Mouse (Mus musculus) megakaryocyte-erythroid progenitor cell, adult 5-6 weeks (primary cell): ENCODE measurements around the gene Gnai2. TPM values are rescaled to one million over a fixed set of nuclear protein-coding genes. Genes with fewer than 3 reads are reported as not detected.
"Not testable (repeated sequence)": the region's sequence is repeated elsewhere in the genome, so short reads cannot be mapped to it uniquely, and the experiment has no call there.

ENCODE experiments used
- ATAC-seq: replicated peaks from 2 replicates; pipeline ENCODE4 v1.8.0; 2016; ENCODE audit warnings: mild to moderate bottlenecking, inconsistent platforms; ENCODE audit not compliant: severe bottlenecking, poor library complexity, low FRiP score, low TSS enrichment
- total RNA-seq, 2 experiments: library from RNA; stranded (forward) in 1 of 2; stranded (reverse) in 1 of 2; fragments of 200-1000, 215-1000 nt in 1 of 2; fragments of >200 nt in 1 of 2; fragmentation: Nextera tagmentation in 1 of 2; gene quantifications; 2 replicates each; pipeline ENCODE4 v1.2.3; 2014 to 2017

Gnai2 gene
- total RNA-seq, 2 experiments from 2014 or later: 225 to 228 TPM

DNA sequence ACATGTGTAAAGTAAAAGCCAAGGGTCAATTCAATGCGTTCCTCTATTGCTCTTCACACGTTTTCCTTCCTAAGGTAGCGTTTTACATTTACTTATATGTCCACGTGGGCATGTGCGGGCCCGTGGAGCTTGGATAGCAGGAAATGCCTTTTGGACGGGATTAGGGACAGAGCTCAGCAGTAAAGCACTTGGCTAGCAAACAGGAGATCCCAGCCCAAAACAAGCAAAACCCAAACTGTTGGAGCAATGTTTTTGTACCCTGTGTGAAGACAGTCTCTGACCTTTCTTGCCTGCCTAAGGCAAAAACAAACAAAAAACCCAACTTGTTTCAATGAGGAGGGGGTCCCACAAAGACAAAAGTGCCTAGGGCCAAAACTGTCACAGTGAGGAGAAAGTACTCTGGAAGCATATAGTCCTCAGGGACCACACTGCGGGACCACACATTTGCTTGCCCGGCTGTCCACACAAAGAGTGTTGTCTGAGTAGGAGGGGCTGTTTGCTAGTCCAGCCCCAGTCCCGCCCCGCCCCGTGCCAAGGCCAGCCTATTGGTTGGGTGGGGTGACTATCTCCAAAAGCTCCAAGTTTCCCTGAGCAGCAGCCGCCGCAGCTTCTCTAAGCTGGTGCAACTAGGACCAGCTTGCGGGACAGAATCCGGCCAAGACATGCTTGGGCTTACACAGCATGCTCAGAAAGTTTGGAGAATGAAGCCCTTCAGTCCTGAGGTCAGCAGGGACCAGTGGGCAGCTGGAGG lies 58.6 kb downstream of the Gnai2 start, which contains the start of gene Hyal1:
Gene Hyal1 (plus strand): TSS at position 571 of the 751 bp plus-strand sequence.
- peak; percentile 77 for ATAC-seq

DNA sequence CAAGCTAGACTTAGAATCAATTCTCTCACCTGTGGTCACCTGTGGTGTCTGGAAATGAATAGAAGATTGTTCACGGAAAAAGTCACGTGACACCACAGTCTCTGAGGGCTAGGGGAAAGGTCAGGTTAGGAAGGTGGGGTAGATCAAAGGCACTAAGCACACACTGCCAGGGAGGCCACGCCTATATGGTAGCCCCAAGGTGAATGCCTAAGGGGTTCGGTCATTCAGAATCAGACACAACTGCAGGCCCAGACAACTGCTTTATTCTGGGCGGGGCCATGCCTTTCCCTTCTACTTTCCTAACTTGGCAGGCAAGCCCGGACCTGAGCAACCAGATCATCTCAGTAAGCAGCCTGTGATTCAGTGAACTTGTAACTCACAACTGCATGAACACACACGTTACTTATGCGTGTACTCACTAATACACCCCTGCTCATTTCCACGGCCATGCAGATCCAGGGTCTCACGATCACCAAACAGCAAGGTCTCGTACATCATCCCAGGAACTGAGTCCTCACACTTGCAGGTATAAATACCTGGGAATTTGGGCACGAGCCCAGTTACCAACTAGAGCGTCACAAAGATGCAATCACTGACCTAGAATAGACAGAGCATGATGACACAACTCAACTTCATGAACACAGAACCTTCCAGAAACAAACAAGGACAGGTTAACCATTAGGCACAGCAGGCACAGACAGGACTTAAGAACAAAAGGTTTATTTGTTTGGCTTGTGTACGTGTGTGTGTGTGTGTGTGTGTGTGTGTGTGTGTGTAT lies 59.4 kb downstream of the Gnai2 start:
- no peak for ATAC-seq

DNA sequence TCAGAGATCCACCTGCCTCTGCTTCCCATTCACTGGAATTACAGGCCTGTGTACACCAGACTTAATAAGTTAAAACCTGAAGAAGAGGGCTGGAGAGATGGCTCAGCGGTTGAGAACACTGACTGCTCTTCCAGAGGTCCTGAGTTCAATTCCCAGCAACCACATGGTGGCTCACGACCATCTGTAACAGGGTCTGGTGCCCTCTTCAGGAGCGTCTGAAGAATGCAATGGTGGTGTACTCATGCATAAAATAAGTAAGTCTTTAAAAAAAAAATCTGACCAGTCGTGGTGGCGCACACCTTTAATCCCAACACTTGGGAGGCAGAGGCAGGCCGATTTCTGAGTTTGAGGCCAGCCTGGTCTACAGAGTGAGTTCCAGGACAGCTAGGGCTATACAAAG lies 61.4 kb downstream of the Gnai2 start:
- ATAC-seq: not testable (repeated sequence)

DNA sequence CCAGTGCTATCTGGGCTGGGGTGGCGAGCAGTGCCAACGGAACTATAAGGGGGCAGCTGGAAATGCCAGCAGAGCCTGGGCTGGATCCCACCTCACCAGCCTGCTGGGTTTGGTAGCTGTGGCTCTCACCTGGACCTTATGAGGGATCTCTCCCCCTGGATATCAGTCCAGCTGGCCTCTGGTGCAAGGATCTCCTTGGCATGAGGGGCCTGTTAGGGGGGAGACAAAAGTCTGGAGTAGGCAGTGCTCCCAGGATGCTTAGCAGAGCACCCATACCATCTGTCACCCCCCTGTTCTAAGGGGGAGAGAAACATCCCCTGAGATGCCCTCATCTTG lies 62.9 kb downstream of the Gnai2 start:
- ATAC-seq: no peak

DNA sequence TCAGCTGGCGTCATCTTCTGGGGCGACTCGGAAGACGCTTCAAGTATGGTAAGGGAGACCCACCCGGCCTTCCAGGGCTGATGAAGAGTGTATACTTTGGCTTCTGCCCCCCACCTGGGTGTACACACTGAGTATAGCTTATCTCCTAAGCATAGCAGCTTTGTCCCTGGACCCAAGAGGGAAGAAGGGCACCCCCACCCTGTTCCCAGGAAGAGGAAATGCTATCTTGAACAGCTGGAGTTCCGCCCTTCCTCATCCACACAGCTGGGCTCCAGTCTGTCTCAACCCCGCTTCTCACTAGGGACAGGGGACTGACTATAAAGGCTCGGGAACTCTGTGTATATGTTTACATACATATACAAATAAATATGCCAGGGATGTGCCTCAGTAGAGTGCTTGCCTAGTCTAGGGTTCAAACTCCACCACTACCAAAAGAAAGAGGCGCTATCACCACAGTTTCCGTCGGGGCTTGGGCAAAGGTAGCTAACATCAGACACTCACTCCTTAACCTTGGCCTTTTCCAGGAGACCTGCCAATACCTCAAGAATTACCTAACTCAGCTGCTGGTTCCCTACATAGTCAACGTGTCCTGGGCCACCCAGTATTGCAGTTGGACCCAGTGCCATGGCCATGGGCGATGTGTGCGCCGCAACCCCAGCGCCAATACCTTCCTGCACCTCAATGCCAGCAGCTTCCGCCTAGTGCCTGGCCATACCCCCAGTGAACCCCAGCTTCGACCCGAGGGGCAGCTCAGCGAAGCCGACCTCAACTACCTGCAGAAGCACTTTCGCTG lies 63.4 kb downstream of the Gnai2 start:
- ATAC-seq: no peak

DNA sequence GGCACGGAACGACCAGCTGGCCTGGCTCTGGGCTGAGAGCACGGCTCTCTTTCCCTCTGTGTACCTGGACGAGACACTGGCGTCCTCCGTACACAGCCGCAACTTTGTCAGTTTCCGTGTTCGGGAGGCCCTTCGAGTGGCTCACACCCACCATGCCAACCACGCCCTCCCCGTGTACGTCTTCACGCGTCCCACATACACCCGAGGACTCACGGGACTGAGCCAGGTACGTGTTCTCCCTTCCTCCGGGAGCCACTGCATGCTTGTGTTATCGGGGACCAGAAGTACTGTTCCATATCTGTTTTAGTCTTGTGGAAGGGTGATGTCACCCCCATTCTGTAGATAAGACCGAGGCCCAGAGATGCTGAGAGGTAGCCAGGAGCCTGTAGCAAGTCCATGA lies 64.3 kb downstream of the Gnai2 start:
- ATAC-seq: peak; percentile 61

DNA sequence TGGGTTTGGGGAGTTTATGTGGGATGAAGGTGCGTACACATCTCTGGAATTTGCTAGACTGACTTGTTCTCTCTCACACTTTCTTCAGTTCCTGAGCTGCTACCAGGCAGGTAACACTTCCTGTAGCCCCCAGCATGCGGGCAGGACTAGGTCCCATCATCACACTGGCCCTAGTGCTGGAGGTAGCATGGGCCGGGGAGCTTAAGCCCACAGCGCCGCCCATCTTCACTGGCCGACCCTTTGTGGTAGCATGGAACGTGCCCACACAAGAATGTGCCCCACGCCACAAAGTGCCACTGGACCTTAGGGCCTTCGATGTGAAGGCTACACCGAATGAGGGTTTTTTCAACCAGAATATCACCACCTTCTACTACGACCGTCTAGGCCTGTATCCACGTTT lies 65.2 kb downstream of the Gnai2 start:
- ATAC-seq: no peak

DNA sequence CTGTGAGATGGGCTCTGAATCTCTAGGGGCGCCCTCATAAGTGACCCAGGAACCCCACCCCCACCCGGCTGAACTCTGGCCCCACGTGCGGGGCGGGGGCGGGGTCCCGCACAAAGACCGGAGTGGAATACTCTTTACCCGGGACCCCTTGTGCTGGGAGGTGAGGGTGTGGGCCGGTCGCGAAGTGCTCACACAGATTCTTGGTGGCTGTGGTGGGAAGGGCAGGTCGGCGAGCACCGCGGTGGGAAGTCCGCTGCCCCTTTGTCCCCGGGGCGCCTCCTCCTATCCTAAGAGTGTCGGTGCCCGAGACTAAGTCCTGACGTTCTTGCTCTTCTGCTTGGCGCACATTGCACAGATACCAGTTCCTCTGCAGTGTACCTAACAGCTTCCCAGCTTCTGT lies 65.9 kb downstream of the Gnai2 start:
- 0 out of 2 replicates have a peak, but pooled peaks have one; percentile 7 for ATAC-seq

DNA sequence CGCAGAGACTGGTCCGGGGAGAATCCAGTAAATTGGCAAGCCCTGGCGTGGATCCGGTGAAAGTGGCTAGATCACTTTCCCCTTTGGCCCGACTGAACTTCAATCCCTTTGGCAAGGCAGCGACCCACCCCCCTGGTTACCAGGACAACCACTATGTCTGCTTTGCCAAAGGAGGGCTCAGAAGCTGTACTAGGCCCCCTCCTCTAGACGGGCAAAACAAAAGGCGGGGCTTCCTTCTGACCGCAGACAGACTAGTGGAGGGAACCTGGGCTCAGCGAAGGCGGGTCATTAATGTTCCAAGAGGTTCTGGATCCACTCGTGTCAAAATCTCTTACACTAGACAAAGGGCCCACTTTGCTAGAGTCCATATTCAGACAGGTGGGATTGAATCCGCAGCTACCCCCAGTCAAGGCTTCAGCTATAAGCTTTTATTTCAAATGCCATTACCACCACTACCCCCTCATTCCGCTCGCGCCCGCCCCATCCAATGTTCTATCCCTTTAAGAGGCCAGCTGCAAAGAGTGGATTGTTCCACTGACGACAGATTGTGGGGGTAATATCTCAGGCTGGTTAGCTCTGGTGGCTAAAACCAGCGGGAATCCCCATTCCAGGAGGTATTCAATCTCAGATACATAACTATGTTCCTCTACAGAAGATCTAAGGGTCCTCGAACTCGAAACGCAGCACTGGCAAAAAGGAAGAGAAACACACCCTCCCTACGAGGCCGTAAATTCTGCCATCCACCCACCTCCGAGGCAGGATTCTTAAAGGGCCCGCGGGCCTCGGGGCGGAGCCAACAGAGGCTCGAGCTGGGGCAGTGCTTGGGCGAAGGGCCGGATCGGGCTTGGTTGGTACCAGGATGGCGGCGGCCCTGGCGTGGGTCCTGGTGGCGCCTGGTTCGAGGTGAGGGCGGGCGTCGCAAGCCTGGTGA lies 66.6 kb downstream of the Gnai2 start:
- ATAC-seq: peak; percentile 55

DNA sequence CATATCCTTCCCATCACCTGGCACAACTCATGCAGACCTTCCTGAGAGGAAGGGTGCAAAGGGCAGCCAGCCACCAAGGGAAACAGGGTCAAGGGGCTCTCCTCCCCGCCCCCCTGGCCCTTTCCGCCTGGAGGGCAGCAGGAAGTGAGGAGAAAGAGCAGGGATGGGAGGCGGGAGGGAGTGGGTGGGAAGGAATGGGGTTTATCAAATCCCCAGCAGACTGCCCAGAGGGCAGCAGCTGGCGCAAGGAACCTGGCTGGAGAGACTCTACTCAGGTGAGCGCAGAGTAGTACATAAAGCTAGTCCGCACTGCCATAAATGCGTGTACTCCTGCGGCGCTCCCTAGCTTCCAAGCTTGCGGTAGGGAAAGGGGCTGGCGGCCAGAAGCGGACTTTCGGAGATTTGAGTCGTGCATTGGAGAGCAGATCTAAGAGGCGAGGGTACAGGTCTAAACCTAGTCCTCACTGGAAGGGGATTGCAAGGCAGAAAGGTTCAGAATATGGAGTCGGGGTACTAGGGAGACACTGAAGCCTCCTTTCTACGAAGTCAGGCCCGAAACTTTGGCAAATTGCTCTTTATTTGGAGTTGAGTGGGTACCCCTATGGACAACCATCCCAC lies 67.4 kb downstream of the Gnai2 start, which contains the start of gene Hyal2:
Gene Hyal2 (plus strand): TSS at position 244 of the 618 bp plus-strand sequence.
- no peak for ATAC-seq

DNA sequence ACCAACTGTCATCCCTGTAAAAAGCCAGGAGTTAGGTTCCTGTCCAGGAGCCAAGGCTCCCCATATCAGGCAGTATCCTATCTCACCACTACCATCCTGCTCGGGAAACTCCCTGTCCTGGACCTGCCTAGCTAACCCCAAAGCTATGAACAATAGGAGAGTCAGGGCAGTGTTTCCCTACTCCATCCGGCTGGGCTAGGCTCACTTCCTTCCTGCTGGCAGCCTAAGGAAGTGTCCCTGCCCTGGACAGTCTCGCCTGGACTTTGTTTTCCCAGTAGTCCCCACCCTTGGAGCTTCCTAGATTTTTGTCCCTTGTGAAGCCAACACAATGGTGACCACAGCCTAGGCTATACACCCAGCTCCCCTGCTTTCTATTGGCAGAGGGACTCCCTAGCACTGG lies 68.3 kb downstream of the Gnai2 start:
- no peak for ATAC-seq

DNA sequence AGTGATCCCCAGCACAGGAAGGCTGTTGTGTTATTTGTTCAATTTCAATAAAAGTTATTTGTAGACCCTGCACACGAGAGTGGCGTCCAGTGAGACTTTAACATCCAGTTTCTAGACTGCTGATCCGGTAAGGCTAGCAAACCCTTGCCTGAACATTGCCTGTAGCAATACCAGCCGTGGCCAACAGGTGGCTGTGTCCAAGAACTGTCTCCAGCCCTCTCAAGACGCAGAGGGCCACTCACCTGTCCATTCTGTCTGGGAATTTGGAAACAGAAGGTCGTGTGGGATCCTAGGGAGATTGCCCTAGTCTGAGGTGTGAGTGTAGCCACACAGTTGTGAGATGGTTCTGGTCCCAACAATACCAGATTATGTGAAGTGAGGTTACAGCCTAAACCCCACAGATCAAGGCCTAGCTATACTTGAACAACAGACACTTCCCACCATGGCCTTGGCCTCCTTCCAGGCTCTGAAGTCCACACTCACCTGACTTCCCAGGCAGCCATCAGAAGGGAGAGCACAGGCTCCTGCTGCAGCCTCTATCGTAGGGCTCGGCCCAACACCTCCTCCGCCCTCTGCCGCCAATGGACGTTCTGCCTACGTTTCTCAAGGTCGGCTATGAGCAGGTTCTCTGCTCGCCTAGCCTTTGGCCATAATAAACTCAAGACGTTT lies 69.0 kb downstream of the Gnai2 start:
- no peak for ATAC-seq

DNA sequence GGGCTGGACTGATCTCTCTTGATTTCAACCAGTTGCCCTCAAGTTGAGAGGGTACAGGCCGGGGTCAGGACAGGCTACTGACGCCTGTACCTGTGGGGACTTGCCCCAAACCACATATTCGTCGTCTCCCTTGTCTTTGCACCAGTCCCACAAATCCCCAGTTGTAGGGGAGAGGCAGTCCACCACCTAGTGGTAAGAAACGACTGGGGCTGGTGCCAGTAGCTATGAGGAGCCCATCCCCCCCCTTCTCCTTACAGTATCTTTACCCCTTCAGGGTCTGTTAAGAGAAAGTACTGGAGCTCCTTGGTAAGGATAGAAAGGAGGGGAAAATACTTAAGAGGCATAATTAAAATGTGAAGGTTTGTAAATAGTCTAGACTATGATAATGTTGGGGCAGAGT lies 69.6 kb downstream of the Gnai2 start:
- ATAC-seq: not testable (repeated sequence)

Other genes with a start within 250 kb of the Gnai2 start
- gene Cacna2d2, start 235.8 kb downstream of the Gnai2 start, total RNA-seq (2014; fragmentation: Nextera tagmentation): 0.10 TPM in 1 of 2 replicates, not detected in the other
- not detected in 2 replicates for gene Cacna2d2, start 235.8 kb downstream of the Gnai2 start, total RNA-seq (2017)
- 15.0 and 18.4 TPM in 2 replicates for gene Tmem115, start 101.4 kb downstream of the Gnai2 start, total RNA-seq (2014; fragmentation: Nextera tagmentation)
- 13.3 and 15.7 TPM in 2 replicates for gene Tmem115, start 101.4 kb downstream of the Gnai2 start, total RNA-seq (2017)
- 5.3 and 16.6 TPM in 2 replicates for gene Cyb561d2, start 93.2 kb downstream of the Gnai2 start, total RNA-seq (2014; fragmentation: Nextera tagmentation)
- 14.5 and 15.0 TPM in 2 replicates for gene Cyb561d2, start 93.2 kb downstream of the Gnai2 start, total RNA-seq (2017)
- gene Nprl2, start 93.1 kb downstream of the Gnai2 start, total RNA-seq (2014; fragmentation: Nextera tagmentation): 14.8 and 19.1 TPM in 2 replicates
- 7.5 and 8.7 TPM in 2 replicates for gene Nprl2, start 93.1 kb downstream of the Gnai2 start, total RNA-seq (2017)
- gene Zmynd10, start 88.1 kb downstream of the Gnai2 start, total RNA-seq (2014; fragmentation: Nextera tagmentation): not detected in 2 replicates
- not detected in 2 replicates for gene Zmynd10, start 88.1 kb downstream of the Gnai2 start, total RNA-seq (2017)
- 24.6 and 29.3 TPM in 2 replicates for gene Rassf1, start 83.8 kb downstream of the Gnai2 start, total RNA-seq (2014; fragmentation: Nextera tagmentation)
- gene Rassf1, start 83.8 kb downstream of the Gnai2 start, total RNA-seq (2017): 32.8 and 40.3 TPM in 2 replicates
- 27.2 and 33.6 TPM in 2 replicates for gene Tusc2, start 72.1 kb downstream of the Gnai2 start, total RNA-seq (2014; fragmentation: Nextera tagmentation)
- gene Tusc2, start 72.1 kb downstream of the Gnai2 start, total RNA-seq (2017): 15.6 and 26.1 TPM in 2 replicates
- 7.6 and 23.6 TPM in 2 replicates for gene Hyal2, start 67.4 kb downstream of the Gnai2 start, total RNA-seq (2014; fragmentation: Nextera tagmentation)
- 5.4 and 8.3 TPM in 2 replicates for gene Hyal2, start 67.4 kb downstream of the Gnai2 start, total RNA-seq (2017)
- gene Hyal1, start 58.4 kb downstream of the Gnai2 start, total RNA-seq (2014; fragmentation: Nextera tagmentation): 1.1 and 5.9 TPM in 2 replicates
- 1.1 and 4.3 TPM in 2 replicates for gene Hyal1, start 58.4 kb downstream of the Gnai2 start, total RNA-seq (2017)
- 46.2 and 49.0 TPM in 2 replicates for gene Naa80, start 56.5 kb downstream of the Gnai2 start, total RNA-seq (2014; fragmentation: Nextera tagmentation)
- gene Naa80, start 56.5 kb downstream of the Gnai2 start, total RNA-seq (2017): 15.8 and 25.8 TPM in 2 replicates
- 5.1 and 9.4 TPM in 2 replicates for gene Hyal3, start 54.5 kb downstream of the Gnai2 start, total RNA-seq (2014; fragmentation: Nextera tagmentation)
- 0.61 and 3.3 TPM in 2 replicates for gene Hyal3, start 54.5 kb downstream of the Gnai2 start, total RNA-seq (2017)
- gene Ifrd2, start 47.7 kb downstream of the Gnai2 start, total RNA-seq (2014; fragmentation: Nextera tagmentation): 226 and 251 TPM in 2 replicates
- 103 and 192 TPM in 2 replicates for gene Ifrd2, start 47.7 kb downstream of the Gnai2 start, total RNA-seq (2017)
- 0.50 TPM in 1 of 2 replicates, not detected in the other for gene Sema3b, start 26.1 kb downstream of the Gnai2 start, total RNA-seq (2014; fragmentation: Nextera tagmentation)
- gene Sema3b, start 26.1 kb downstream of the Gnai2 start, total RNA-seq (2017): not detected in 2 replicates
- not detected in 2 replicates for gene Slc38a3, start 34.2 kb upstream of the Gnai2 start, total RNA-seq (2014; fragmentation: Nextera tagmentation)
- gene Slc38a3, start 34.2 kb upstream of the Gnai2 start, total RNA-seq (2017): not detected in 2 replicates
- not detected in 2 replicates for gene Gnat1, start 44.3 kb upstream of the Gnai2 start, total RNA-seq (2014; fragmentation: Nextera tagmentation)
- 5.3 TPM in 1 of 2 replicates, not detected in the other for gene Gnat1, start 44.3 kb upstream of the Gnai2 start, total RNA-seq (2017)
- 0.94 TPM in 1 of 2 replicates, not detected in the other for gene Sema3f, start 75.1 kb upstream of the Gnai2 start, total RNA-seq (2014; fragmentation: Nextera tagmentation)
- gene Sema3f, start 75.1 kb upstream of the Gnai2 start, total RNA-seq (2017): not detected in 2 replicates
- gene Rbm5, start 135.6 kb upstream of the Gnai2 start, total RNA-seq (2014; fragmentation: Nextera tagmentation): 172 and 186 TPM in 2 replicates
- 236 and 244 TPM in 2 replicates for gene Rbm5, start 135.6 kb upstream of the Gnai2 start, total RNA-seq (2017)
- 123 and 150 TPM in 2 replicates for gene Rbm6, start 237.9 kb upstream of the Gnai2 start, total RNA-seq (2014; fragmentation: Nextera tagmentation)
- 164 and 174 TPM in 2 replicates for gene Rbm6, start 237.9 kb upstream of the Gnai2 start, total RNA-seq (2017)